Mouse (Mus musculus) thymus, postnatal 36 days (tissue): ENCODE data around the gene Dtd1.

Experiments used
- DNase-seq, 2 experiments: peaks; one replicate each; pipeline ENCODE4 v3.0.0; 2022; ENCODE audit warnings: mixed read lengths in 2 of 2

The Dtd1 gene

GRCm38 (mm10) chr2:144718273-144718672, 118.6 kb downstream of the Dtd1 start:
- DNase-seq = no peak

GRCm38 (mm10) chr2:144719294-144719693, 119.6 kb downstream of the Dtd1 start:
- no peak for DNase-seq

GRCm38 (mm10) chr2:144719718-144720117, 120.0 kb downstream of the Dtd1 start:
- no peak for DNase-seq

- DNase-seq = no peak
Observed at GRCm38 (mm10) chr2:144720407-144720959, 120.8 kb downstream of the Dtd1 start.

- no peak for DNase-seq
Observed at GRCm38 (mm10) chr2:144724679-144725078, 125.0 kb downstream of the Dtd1 start.

- no peak for DNase-seq
Observed at GRCm38 (mm10) chr2:144727136-144727535, 127.4 kb downstream of the Dtd1 start.

- no peak for DNase-seq
Observed at GRCm38 (mm10) chr2:144729776-144730175, 130.1 kb downstream of the Dtd1 start.

GRCm38 (mm10) chr2:144738161-144738560, 138.5 kb downstream of the Dtd1 start:
- no peak for DNase-seq

- no peak for DNase-seq
Observed at GRCm38 (mm10) chr2:144738576-144738975, 138.9 kb downstream of the Dtd1 start.

GRCm38 (mm10) chr2:144740577-144740997, 140.9 kb downstream of the Dtd1 start:
- no peak for DNase-seq

- DNase-seq = no peak
Observed at GRCm38 (mm10) chr2:144741973-144742372, 142.3 kb downstream of the Dtd1 start.

GRCm38 (mm10) chr2:144743316-144743715, 143.6 kb downstream of the Dtd1 start:
- DNase-seq = no peak

- no peak for DNase-seq
Observed at GRCm38 (mm10) chr2:144745266-144745665, 145.6 kb downstream of the Dtd1 start.

- DNase-seq = no peak
Observed at GRCm38 (mm10) chr2:144746046-144746783, 146.5 kb downstream of the Dtd1 start.

GRCm38 (mm10) chr2:144753604-144754003, 153.9 kb downstream of the Dtd1 start:
- no peak for DNase-seq

- DNase-seq = no peak
Observed at GRCm38 (mm10) chr2:144755016-144755415, 155.3 kb downstream of the Dtd1 start.

GRCm38 (mm10) chr2:144760666-144761065, 161.0 kb downstream of the Dtd1 start:
- no peak for DNase-seq

GRCm38 (mm10) chr2:144763706-144764105, 164.0 kb downstream of the Dtd1 start:
- no peak for DNase-seq

- DNase-seq = no peak
Observed at GRCm38 (mm10) chr2:144764116-144764788, 164.6 kb downstream of the Dtd1 start.

GRCm38 (mm10) chr2:144765219-144765618, 165.5 kb downstream of the Dtd1 start:
- no peak for DNase-seq

GRCm38 (mm10) chr2:144768375-144769117, 168.8 kb downstream of the Dtd1 start:
- no peak for DNase-seq

- DNase-seq = no peak
Observed at GRCm38 (mm10) chr2:144769118-144769496, 169.4 kb downstream of the Dtd1 start.

GRCm38 (mm10) chr2:144769556-144769955, 169.9 kb downstream of the Dtd1 start:
- DNase-seq = no peak
